Mouse (Mus musculus): Measurements from ENCODE around the gene 4930438A08Rik. TPM values are rescaled to one million over a fixed set of nuclear protein-coding genes. Genes with fewer than 3 reads are reported as not detected.
A peak's percentile ranks its signal among the peaks of the same experiment; 100 is the strongest.
"Not testable (repeated sequence)": the region's sequence is repeated elsewhere in the genome, so short reads cannot be mapped to it uniquely, and the experiment has no call there.

4930438A08Rik gene
- polyA plus RNA-seq, 1 experiment from 2014 or later: 2.5 TPM

- H3K36me3 ChIP-seq: no peaks in the 10 kb centered on the region
- 0 out of 2 replicates have a peak, but pooled peaks cover 2% of the 10 kb centered on the region for H3K27me3 ChIP-seq
- no peaks in the 10 kb centered on the region for H3K4me1 ChIP-seq
- H3K9me3 ChIP-seq: no peaks in the 10 kb centered on the region
- no peak overlapping the region for H3K4me2 ChIP-seq
- ATAC-seq (ENCODE audit: insufficient number of reproducible peaks, low FRiP score, low TSS enrichment, low read depth): no peak
- H3K27ac ChIP-seq: no peak overlapping the region
- H3K9ac ChIP-seq: no peak overlapping the region
- no peak overlapping the region for H3K4me3 ChIP-seq
- WGBS: 76% methylated on average over 9 of the region's 9 CpGs
Observed at GRCm38 (mm10) chr11:58289992-58290682, 15.5 kb downstream of the 4930438A08Rik start.

GRCm38 (mm10) chr11:58290812-58291211 is 16.2 kb downstream of the 4930438A08Rik start:
- no peaks in the 10 kb centered on the region for H3K4me1 ChIP-seq
- H3K9me3 ChIP-seq: no peaks in the 10 kb centered on the region
- no peak overlapping the region for H3K9ac ChIP-seq
- no peaks in the 10 kb centered on the region for H3K36me3 ChIP-seq
- H3K27me3 ChIP-seq: 0 out of 2 replicates have a peak, but pooled peaks cover 2% of the 10 kb centered on the region
- ATAC-seq (ENCODE audit: insufficient number of reproducible peaks, low FRiP score, low TSS enrichment, low read depth): no peak
- no peak overlapping the region for H3K4me2 ChIP-seq
- H3K4me3 ChIP-seq: no peak overlapping the region
- WGBS: 84% methylated on average over 4 of the region's 4 CpGs
- no peak overlapping the region for H3K27ac ChIP-seq

- WGBS: 49% methylated on average over 4 of the region's 4 CpGs
- Histone ChIP-seq H3K4me3 (no peak overlapping the region), H3K27me3 (no peaks in the 10 kb centered on the region), H3K9me3 (no peaks in the 10 kb centered on the region), H3K4me2 (no peak overlapping the region), H3K9ac (no peak overlapping the region), H3K36me3 (no peaks in the 10 kb centered on the region), H3K4me1 (no peaks in the 10 kb centered on the region), H3K27ac (no peak overlapping the region)
- no peak for ATAC-seq (ENCODE audit: insufficient number of reproducible peaks, low FRiP score, low TSS enrichment, low read depth)
Observed at GRCm38 (mm10) chr11:58292791-58293190, 18.2 kb downstream of the 4930438A08Rik start.

GRCm38 (mm10) chr11:58297396-58297795 is 22.8 kb downstream of the 4930438A08Rik start:
- 0 out of 2 replicates have a peak, but pooled peaks cover 4% of the 10 kb centered on the region for H3K4me1 ChIP-seq
- H3K27ac ChIP-seq: no peak overlapping the region
- H3K4me3 ChIP-seq: no peak overlapping the region
- H3K9ac ChIP-seq: no peak overlapping the region
- H3K36me3 ChIP-seq: no peaks in the 10 kb centered on the region
- no peak for ATAC-seq (ENCODE audit: insufficient number of reproducible peaks, low FRiP score, low TSS enrichment, low read depth)
- 85% methylated on average over 6 of the region's 6 CpGs for WGBS
- no peaks in the 10 kb centered on the region for H3K9me3 ChIP-seq
- H3K27me3 ChIP-seq: no peaks in the 10 kb centered on the region
- H3K4me2 ChIP-seq: no peak overlapping the region

GRCm38 (mm10) chr11:58301057-58301456 is 26.5 kb downstream of the 4930438A08Rik start:
- H3K9me3 ChIP-seq: no peaks in the 10 kb centered on the region
- peak overlapping the region; percentile 67; the same call in 1 of the 2 replicates for H3K27ac ChIP-seq
- H3K36me3 ChIP-seq: no peaks in the 10 kb centered on the region
- peak overlapping the region; percentile 53 for H3K4me2 ChIP-seq
- 11% methylated on average over 13 of the region's 13 CpGs for WGBS
- H3K4me1 ChIP-seq: peaks cover 9% of the 10 kb centered on the region; the same call in 1 of the 2 replicates
- H3K9ac ChIP-seq: no peak overlapping the region
- no peak for ATAC-seq (ENCODE audit: insufficient number of reproducible peaks, low FRiP score, low TSS enrichment, low read depth)
- peak overlapping the region; percentile 54 for H3K4me3 ChIP-seq
- no peaks in the 10 kb centered on the region for H3K27me3 ChIP-seq

GRCm38 (mm10) chr11:58301837-58302754 is 27.5 kb downstream of the 4930438A08Rik start:
- no peaks in the 10 kb centered on the region for H3K36me3 ChIP-seq
- ATAC-seq (ENCODE audit: insufficient number of reproducible peaks, low FRiP score, low TSS enrichment, low read depth): peak; percentile 91
- under 1% methylated on average over 36 of the region's 36 CpGs for WGBS
- peak overlapping the region; percentile 54 for H3K4me3 ChIP-seq
- H3K4me1 ChIP-seq: peaks cover 13% of the 10 kb centered on the region
- H3K9me3 ChIP-seq: no peaks in the 10 kb centered on the region
- H3K27me3 ChIP-seq: no peaks in the 10 kb centered on the region
- peak overlapping the region; percentile 93 for H3K27ac ChIP-seq
- peak overlapping the region; percentile 53 for H3K4me2 ChIP-seq
- H3K9ac ChIP-seq: peak overlapping the region; percentile 41

- Histone ChIP-seq H3K27ac (peak overlapping the region; percentile 93), H3K4me3 (peak overlapping the region; percentile 54), H3K27me3 (no peaks in the 10 kb centered on the region), H3K4me1 (peaks cover 21% of the 10 kb centered on the region), H3K9me3 (no peaks in the 10 kb centered on the region), H3K36me3 (no peaks in the 10 kb centered on the region), H3K9ac (peak overlapping the region; percentile 41), H3K4me2 (peak overlapping the region; percentile 53)
- WGBS: 1% methylated on average over 26 of the region's 26 CpGs
- ATAC-seq (ENCODE audit: insufficient number of reproducible peaks, low FRiP score, low TSS enrichment, low read depth): peak; percentile 52
Observed at GRCm38 (mm10) chr11:58302774-58303445, 28.3 kb downstream of the 4930438A08Rik start.

GRCm38 (mm10) chr11:58303594-58303993 is 29.0 kb downstream of the 4930438A08Rik start:
- Histone ChIP-seq H3K9ac (no peak overlapping the region), H3K27ac (no peak overlapping the region)
- 28% methylated on average over 7 of the region's 7 CpGs for WGBS

GRCm38 (mm10) chr11:58305299-58305698 is 30.7 kb downstream of the 4930438A08Rik start:
- 93% methylated on average over 8 of the region's 8 CpGs for WGBS
- H3K4me3 ChIP-seq; H3K9ac ChIP-seq; H3K27me3 ChIP-seq; H3K9me3 ChIP-seq; H3K27ac ChIP-seq; H3K36me3 ChIP-seq; H3K4me2 ChIP-seq; ATAC-seq (ENCODE audit: insufficient number of reproducible peaks, low FRiP score, low TSS enrichment, low read depth): not testable (repeated sequence)
- peaks cover 25% of the 10 kb centered on the region for H3K4me1 ChIP-seq

More at GRCm38 (mm10) chr11:58303594-58303993, 29.0 kb downstream of the 4930438A08Rik start:
- Histone ChIP-seq H3K4me2 (0 out of 2 replicates have a peak overlapping the region, but pooled peaks have one; percentile 24), H3K4me3 (0 out of 2 replicates have a peak overlapping the region, but pooled peaks have one; percentile 9), H3K9me3 (no peaks in the 10 kb centered on the region), H3K4me1 (peaks cover 25% of the 10 kb centered on the region), H3K27me3 (no peaks in the 10 kb centered on the region), H3K36me3 (no peaks in the 10 kb centered on the region)
- ATAC-seq (ENCODE audit: insufficient number of reproducible peaks, low FRiP score, low TSS enrichment, low read depth): no peak

GRCm38 (mm10) chr11:58306860-58307308 is 32.3 kb downstream of the 4930438A08Rik start, which contains the start of gene Zfp692:
TSS of gene Zfp692 (plus strand) at chr11:58307069.
- Histone ChIP-seq H3K4me3 (peak within 1 kb of the TSS; percentile 57), H3K4me2 (peak within 1 kb of the TSS; percentile 94), H3K9me3 (no peaks in the 10 kb centered on the region), H3K4me1 (peaks cover 21% of the 10 kb centered on the region), H3K9ac (peak within 1 kb of the TSS; percentile 62), H3K36me3 (peaks cover 9% of the 10 kb centered on the region), H3K27ac (peak within 1 kb of the TSS; percentile 88), H3K27me3 (no peaks in the 10 kb centered on the region)
- peak; percentile 57 for ATAC-seq (ENCODE audit: insufficient number of reproducible peaks, low FRiP score, low TSS enrichment, low read depth)
- WGBS: under 1% methylated on average over 34 of the region's 34 CpGs

- peak overlapping the region; percentile 94 for H3K4me2 ChIP-seq
- peak overlapping the region; percentile 62 for H3K9ac ChIP-seq
- no peaks in the 10 kb centered on the region for H3K27me3 ChIP-seq
- H3K9me3 ChIP-seq: no peaks in the 10 kb centered on the region
- H3K4me1 ChIP-seq: peaks cover 21% of the 10 kb centered on the region
- ATAC-seq (ENCODE audit: insufficient number of reproducible peaks, low FRiP score, low TSS enrichment, low read depth): peak; percentile 59
- peak overlapping the region; percentile 88 for H3K27ac ChIP-seq
- H3K4me3 ChIP-seq: peak overlapping the region; percentile 57
- WGBS: under 1% methylated on average over 40 of the region's 42 CpGs
- H3K36me3 ChIP-seq: peaks cover 9% of the 10 kb centered on the region
Observed at GRCm38 (mm10) chr11:58307411-58308080, 32.9 kb downstream of the 4930438A08Rik start.

Measured in limb, embryonic 15.5 days (tissue).